Mouse (Mus musculus) liver, embryonic 14.5 days (tissue): Measurements from ENCODE around the gene Eri3. TPM values are rescaled to one million over a fixed set of nuclear protein-coding genes. Genes with fewer than 3 reads are reported as not detected.

Experiments used
- ATAC-seq: fragments of 200-750 bp; cut with Nextera tagmentation; 2 replicates; pipeline ENCODE4 v1.8.0; 2017; ENCODE audit warnings: moderate number of reproducible peaks, mild to moderate bottlenecking, moderate library complexity; ENCODE audit not compliant: insufficient read depth
- DNase-seq, 3 experiments: peaks; one replicate each; pipeline ENCODE4 v3.0.0-alpha.2; 2012 to 2013; ENCODE audit warnings: low read depth in 3 of 3, low spot score in 3 of 3
- H3K27ac ChIP-seq: fragments of 300-500 bp; sonication (generic); 2 replicates; pipeline ENCODE4 v1.5.1; 2014; ENCODE audit warnings: moderate library complexity, mild to moderate bottlenecking, control low read depth, inconsistent platforms
- H3K27me3 ChIP-seq: fragments of 300-500 bp; sonication (generic); 2 replicates; pipeline ENCODE4 v1.6.1; 2014; ENCODE audit warnings: mild to moderate bottlenecking, low read length, moderate library complexity; ENCODE audit not compliant: control insufficient read depth, insufficient read depth
- H3K36me3 ChIP-seq: fragments of 300-500 bp; sonication (generic); replicated peaks from 2 replicates; pipeline ENCODE4 v1.6.1; 2014; ENCODE audit warnings: low read depth; ENCODE audit not compliant: control insufficient read depth, insufficient read depth
- H3K4me1 ChIP-seq, 2 experiments: fragments of 200-500 bp in 1 of 2; fragments of 300-500 bp in 1 of 2; sonication (generic) in 1 of 2; replicated peaks; 2 replicates each; pipeline ENCODE4 v1.6.1; 2012 to 2014; ENCODE audit warnings: antibody characterized with exemption in 1 of 2, inconsistent platforms in 1 of 2, low read length in 1 of 2; ENCODE audit not compliant: control insufficient read depth in 2 of 2, insufficient read depth in 2 of 2
- H3K4me2 ChIP-seq: fragments of 300-500 bp; sonication (generic); 2 replicates; pipeline ENCODE4 v1.6.1; 2014; ENCODE audit warnings: low read depth, mild to moderate bottlenecking, control low read depth, moderate library complexity
- H3K4me3 ChIP-seq, 2 experiments: fragments of 200-500 bp in 1 of 2; fragments of 300-500 bp in 1 of 2; sonication (generic) in 1 of 2; 2 replicates each; pipeline ENCODE4 v1.5.1; 2012 to 2014; ENCODE audit warnings: low read depth in 2 of 2, low read length in 2 of 2, mild to moderate bottlenecking in 2 of 2, control low read depth in 1 of 2, inconsistent platforms in 1 of 2, moderate library complexity in 1 of 2; ENCODE audit not compliant: insufficient read depth in 1 of 2
- H3K9ac ChIP-seq: fragments of 300-500 bp; sonication (generic); replicated peaks from 2 replicates; pipeline ENCODE4 v1.6.1; 2014; ENCODE audit warnings: mild to moderate bottlenecking, control low read depth, moderate library complexity
- H3K9me3 ChIP-seq: fragments of 300-500 bp; sonication (generic); 2 replicates; pipeline ENCODE4 v1.6.1; 2016; ENCODE audit warnings: low read length, mixed read lengths; ENCODE audit not compliant: control insufficient read depth
- CTCF ChIP-seq: IDR thresholded peaks from 2 replicates; pipeline ENCODE4 v1.5.1; 2016; ENCODE audit warnings: antibody characterized with exemption, low read depth, control low read depth
- EP300 ChIP-seq: IDR thresholded peaks from 2 replicates; pipeline ENCODE4 v1.6.1; 2016; ENCODE audit warnings: antibody characterized with exemption, low read depth
- WGBS: fragments of 180-500 bp; shearing (Covaris S2); extraction: QIAGEN DNeasy Blood & Tissue Kit; methylation state at CpG from one replicate; pipeline ENCODE4 v1.1.7; 2014; ENCODE audit not compliant: insufficient replicate concordance; 5-methylcytosine and 5-hydroxymethylcytosine counted together
- polyA plus RNA-seq, 2 experiments: library from polyadenylated mRNA; depleted of rRNA in 1 of 2; stranded (reverse) in 1 of 2; unstranded in 1 of 2; fragments of >200 nt; fragmentation: Nextera tagmentation in 1 of 2; extraction: Ambion mirVana in 1 of 2; gene quantifications; 2 replicates each; pipeline versions ENCODE4 v1.2.1 to v1.2.3; 2012 to 2014

Eri3 gene
- polyA plus RNA-seq (2012; rRNA removed), result 20.1 and 21.2 TPM in 2 replicates
- 29.4 and 29.8 TPM in 2 replicates for polyA plus RNA-seq (2014; fragmentation: Nextera tagmentation; extraction: Ambion mirVana)

DNA sequence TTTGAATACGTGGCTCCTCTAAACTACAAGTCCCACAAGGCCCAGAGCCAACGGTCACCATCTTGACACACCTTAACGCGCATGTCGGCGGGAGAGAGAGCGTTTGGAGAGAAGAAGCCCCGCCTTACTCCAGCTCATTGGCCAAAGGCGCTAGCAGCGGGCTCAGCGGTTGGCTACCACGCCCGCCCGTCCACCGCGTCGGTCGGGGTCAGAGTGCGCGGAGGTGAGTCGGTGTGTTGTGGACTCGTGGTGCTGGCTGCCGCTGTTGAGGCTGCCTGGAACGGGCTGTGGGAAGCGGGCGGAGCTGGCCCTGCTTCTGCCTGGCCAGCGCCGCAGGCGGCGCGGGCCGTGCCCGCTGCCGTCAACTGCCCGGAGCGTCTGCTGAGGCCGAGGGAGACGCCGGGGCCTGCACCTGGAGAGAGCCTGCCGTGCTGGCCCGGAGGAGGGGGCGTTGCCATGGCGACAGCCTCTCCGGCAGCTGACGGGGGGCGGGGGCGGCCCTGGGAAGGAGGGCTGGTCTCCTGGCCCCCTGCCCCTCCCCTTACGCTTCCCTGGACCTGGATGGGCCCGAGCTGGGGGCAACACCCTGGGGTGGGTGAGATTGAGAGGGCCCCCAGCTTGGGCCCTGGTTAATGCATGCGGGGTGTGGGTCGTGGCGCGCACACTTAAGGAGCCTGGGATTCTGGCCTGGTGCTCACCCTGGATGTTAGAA lies at the start of gene Eri3:
TSS of gene Eri3 (plus strand) at position 226 of the 712 bp plus-strand sequence.
- Histone ChIP-seq H3K27me3 (no peaks in the 10 kb centered on the region), H3K36me3 (no peaks in the 10 kb centered on the region), H3K27ac (no peak within 1 kb of the TSS; the same call in 1 of the 2 replicates), H3K4me1 (peaks cover 0 to 19% of the 10 kb centered on the region in 2 experiments), H3K9ac (peak within 1 kb of the TSS; percentile 67), H3K9me3 (no peaks in the 10 kb centered on the region), H3K4me2 (peak within 1 kb of the TSS; percentile 93), H3K4me3 (peak within 1 kb of the TSS; percentile 57 to 79)
- ATAC-seq (peak; percentile 100), DNase-seq (peak; percentile 93 to 97 (median 95))
- no peak for TF ChIP-seq EP300
- TF ChIP-seq CTCF, result no peak
- under 1% methylated on average over 51 of the region's 53 CpGs for WGBS

DNA sequence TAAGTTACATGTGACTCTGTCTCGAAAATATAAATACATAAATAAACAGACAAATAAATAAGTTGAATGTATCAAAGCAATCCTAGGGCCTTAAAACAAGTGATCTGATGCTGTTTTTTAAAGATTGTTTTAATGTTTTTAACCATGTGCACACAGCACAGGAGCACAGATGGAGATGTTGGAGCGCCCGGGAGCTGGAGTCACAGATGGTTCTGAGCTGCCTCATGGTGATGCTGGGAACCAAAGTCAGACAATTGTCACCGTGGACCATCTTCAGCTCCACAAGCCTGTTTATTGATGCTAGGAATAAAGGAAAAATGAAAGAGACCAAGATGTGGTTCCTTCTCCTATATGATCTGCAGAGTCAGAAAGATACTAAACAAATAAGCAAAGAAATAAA lies 31.9 kb upstream of the Eri3 start:
- Histone ChIP-seq H3K9me3 (no peaks in the 10 kb centered on the region), H3K4me2 (no peak overlapping the region), H3K27me3 (no peaks in the 10 kb centered on the region; the same call in 1 of the 2 replicates), H3K4me1 (no peaks in the 10 kb centered on the region), H3K36me3 (no peaks in the 10 kb centered on the region), H3K9ac (no peak overlapping the region), H3K27ac (no peak overlapping the region), H3K4me3 (no peak overlapping the region)
- DNase-seq (no peak), ATAC-seq (no peak)
- 79% methylated on average over 4 of the region's 4 CpGs for WGBS
- TF ChIP-seq CTCF (no peak), EP300 (no peak)

DNA sequence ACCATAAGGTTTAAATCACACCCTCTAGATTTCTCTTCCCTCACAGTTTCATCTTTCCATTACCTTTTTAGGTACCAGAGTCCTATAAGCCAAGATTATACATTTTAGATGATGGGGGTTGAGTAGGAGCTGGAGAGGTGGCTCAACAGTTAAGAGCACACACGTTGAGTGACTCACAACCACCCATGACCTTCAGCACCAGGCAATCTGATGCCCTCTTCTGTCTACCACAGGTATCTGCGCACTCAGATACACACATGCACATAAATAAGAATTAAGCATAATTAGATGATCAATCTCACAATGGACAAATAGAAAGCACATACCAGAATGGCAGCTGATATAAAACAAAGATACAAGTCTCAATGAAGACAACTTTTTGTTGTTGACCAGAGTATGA lies 28.8 kb upstream of the Eri3 start:
- Histone ChIP-seq H3K4me3 (no peak overlapping the region), H3K4me1 (peaks cover 13 to 15% of the 10 kb centered on the region in 2 experiments), H3K4me2 (no peak overlapping the region), H3K9me3 (no peaks in the 10 kb centered on the region), H3K27me3 (no peaks in the 10 kb centered on the region; the same call in 1 of the 2 replicates), H3K9ac (no peak overlapping the region), H3K36me3 (no peaks in the 10 kb centered on the region), H3K27ac (no peak overlapping the region)
- no peak for DNase-seq
- WGBS, result 44% methylated on average over 2 of the region's 2 CpGs
- ATAC-seq, result no peak
- TF ChIP-seq EP300 (no peak), CTCF (peak; percentile 40; the same call in 1 of the 2 replicates)

DNA sequence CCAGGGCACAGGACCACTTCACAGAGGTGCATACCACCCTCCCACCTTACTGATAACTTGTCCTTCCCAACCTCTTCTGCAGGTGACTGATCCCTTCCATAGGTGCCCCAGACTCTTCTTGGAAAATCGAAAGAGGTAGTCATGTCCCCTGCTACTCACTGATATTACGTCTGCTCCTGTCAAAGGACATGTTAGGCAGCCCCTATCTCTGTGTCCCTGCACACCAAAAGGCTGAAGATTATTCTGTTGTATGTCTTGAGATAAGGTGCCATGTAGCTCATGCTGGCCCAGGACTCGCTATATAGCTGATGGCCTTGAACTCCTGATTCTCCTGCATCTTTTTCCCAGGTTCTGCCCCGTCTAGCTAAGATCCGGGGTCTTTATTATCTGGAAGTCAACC lies 24.2 kb upstream of the Eri3 start:
- Histone ChIP-seq H3K27ac (no peak overlapping the region), H3K9me3 (no peaks in the 10 kb centered on the region), H3K4me1 (peaks cover 14 to 21% of the 10 kb centered on the region in 2 experiments), H3K27me3 (no peaks in the 10 kb centered on the region; the same call in 1 of the 2 replicates), H3K4me3 (no peak overlapping the region), H3K4me2 (peak overlapping the region; percentile 22), H3K9ac (no peak overlapping the region), H3K36me3 (no peaks in the 10 kb centered on the region)
- TF ChIP-seq EP300 (peak; percentile 81), CTCF (no peak)
- ATAC-seq, result peak; percentile 91
- DNase-seq, result peak; percentile 29 to 35 (median 33)
- 32% methylated on average over 5 of the region's 5 CpGs for WGBS

GRCm38 (mm10) chr4:117527116-117527899 lies 22.9 kb upstream of the Eri3 start:
- H3K4me2 ChIP-seq, result no peak overlapping the region
- no peaks in the 10 kb centered on the region for H3K36me3 ChIP-seq
- H3K27ac ChIP-seq, result no peak overlapping the region
- ATAC-seq (no peak), DNase-seq (no peak)
- TF ChIP-seq EP300 (no peak), CTCF (no peak)
- 65% methylated on average over 9 of the region's 9 CpGs for WGBS
- H3K27me3 ChIP-seq, result no peaks in the 10 kb centered on the region; the same call in 1 of the 2 replicates
- no peak overlapping the region for H3K4me3 ChIP-seq
- H3K9me3 ChIP-seq, result no peaks in the 10 kb centered on the region
- H3K9ac ChIP-seq, result no peak overlapping the region
- H3K4me1 ChIP-seq, result peaks cover 14 to 21% of the 10 kb centered on the region in 2 experiments
